Mouse (Mus musculus) megakaryocyte, embryonic 14.5 days (primary cell): ENCODE measurements around the gene Hacd2. TPM values are rescaled to one million over a fixed set of nuclear protein-coding genes. Genes with fewer than 3 reads are reported as not detected.

Source experiments
- H3K27me3 ChIP-seq: replicated peaks from 2 replicates; pipeline ENCODE3; 2012; ENCODE audit warnings: inconsistent platforms
- H3K36me3 ChIP-seq: replicated peaks from 2 replicates; pipeline ENCODE3; 2012; ENCODE audit warnings: low read length, inconsistent platforms, mixed read lengths
- H3K4me1 ChIP-seq: 2 replicates; pipeline ENCODE4 v1.6.1; 2012; ENCODE audit warnings: inconsistent platforms
- H3K4me3 ChIP-seq: replicated peaks from 2 replicates; pipeline ENCODE3; 2012; ENCODE audit warnings: moderate library complexity, mild to moderate bottlenecking, inconsistent platforms
- H3K9me3 ChIP-seq: 2 replicates; pipeline ENCODE4 v1.6.1; 2012; ENCODE audit warnings: inconsistent platforms
- FLI1 ChIP-seq: IDR thresholded peaks from 2 replicates; pipeline ENCODE4 v1.6.1; 2012; ENCODE audit warnings: low read length, inconsistent platforms, mixed read lengths
- GATA1 ChIP-seq: IDR thresholded peaks from 3 replicates; pipeline ENCODE4 v1.6.1; 2012; ENCODE audit warnings: mixed read lengths, low read length, inconsistent platforms, borderline replicate concordance
- polyA plus RNA-seq: library from polyadenylated mRNA; stranded (reverse); fragments of >175 nt; gene quantifications from 2 replicates; pipeline ENCODE4 v1.2.3, GENCODE M21; 2012; ENCODE audit warnings: low replicate concordance; ENCODE audit not compliant: insufficient read depth

The Hacd2 gene
- polyA plus RNA-seq, 1 experiment = 58.7 TPM

DNA sequence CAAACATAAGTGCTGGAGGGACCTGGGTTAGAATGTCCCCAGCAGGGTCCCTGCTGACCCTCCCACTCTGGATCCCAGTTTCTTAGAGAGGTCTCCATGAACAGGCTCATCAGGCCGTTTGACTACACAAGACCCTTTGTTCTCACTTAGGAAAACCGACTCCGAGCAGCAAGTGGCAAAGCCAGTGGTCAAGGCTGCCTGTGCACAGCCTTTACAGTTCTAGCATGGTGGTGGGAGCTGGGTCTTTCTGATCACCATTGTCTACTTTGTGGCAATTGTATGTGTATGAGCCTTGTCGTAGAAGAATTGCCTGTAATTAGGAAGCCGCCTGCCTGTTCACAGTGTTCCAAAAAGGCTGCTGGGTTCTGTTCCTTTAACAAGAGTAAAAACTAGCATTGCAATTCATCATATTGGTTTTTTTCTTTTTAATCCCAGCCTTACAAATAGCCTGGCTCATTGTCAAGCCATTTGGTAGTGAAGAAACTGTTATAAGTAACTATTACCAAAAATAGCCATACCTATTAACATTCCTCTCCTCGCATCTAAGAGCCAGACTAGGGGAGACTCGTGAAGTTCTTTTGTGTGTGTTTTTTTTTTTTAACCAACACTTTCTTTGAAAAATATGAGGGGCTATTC, 87.5 kb downstream of the Hacd2 start:
- H3K36me3 ChIP-seq = peaks cover 38% of the 10 kb centered on the region
- no peaks in the 10 kb centered on the region for H3K9me3 ChIP-seq
- peaks cover 44% of the 10 kb centered on the region for H3K4me1 ChIP-seq
- H3K27me3 ChIP-seq = no peaks in the 10 kb centered on the region
- no peak overlapping the region for H3K4me3 ChIP-seq
- TF ChIP-seq GATA1 (no peak), FLI1 (no peak)

DNA sequence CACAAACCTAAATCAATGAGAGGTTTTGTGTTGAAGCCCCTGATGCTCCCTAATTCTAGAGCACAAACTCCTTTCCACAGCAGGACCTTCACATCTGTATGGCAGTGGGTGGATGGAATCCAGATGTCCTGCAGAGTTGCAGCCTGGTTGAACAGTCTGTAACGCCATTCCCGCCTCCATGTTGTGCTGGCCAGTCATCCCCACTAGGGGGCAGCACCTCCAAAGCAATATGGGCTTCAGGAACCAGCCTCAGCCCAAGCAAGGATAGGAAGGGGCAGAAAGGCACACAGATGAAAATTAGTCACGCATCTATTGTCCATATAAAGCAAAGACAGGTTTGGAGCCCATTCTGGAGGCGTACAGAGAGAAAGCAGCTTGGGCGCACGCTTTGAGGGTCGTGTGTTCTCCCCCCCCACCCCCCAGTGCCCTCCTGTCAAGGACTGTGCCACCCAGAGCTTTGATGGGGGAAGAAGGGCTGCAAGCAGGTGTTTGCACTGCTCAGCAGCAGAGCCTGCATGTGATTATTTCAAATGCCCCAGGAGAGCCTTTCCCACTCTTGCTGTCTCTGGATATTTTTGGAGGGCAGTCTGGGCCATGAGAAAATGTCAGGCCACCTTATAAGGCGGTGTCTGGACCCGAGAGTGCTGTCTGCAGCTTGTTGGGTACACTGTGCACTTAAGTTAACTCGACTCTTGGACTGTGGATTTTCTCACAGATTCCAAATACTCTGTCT, 88.3 kb downstream of the Hacd2 start:
- Histone ChIP-seq H3K4me1 (peaks cover 42% of the 10 kb centered on the region), H3K36me3 (peaks cover 32% of the 10 kb centered on the region)
- no peak for TF ChIP-seq GATA1
- TF ChIP-seq FLI1 = no peak

DNA sequence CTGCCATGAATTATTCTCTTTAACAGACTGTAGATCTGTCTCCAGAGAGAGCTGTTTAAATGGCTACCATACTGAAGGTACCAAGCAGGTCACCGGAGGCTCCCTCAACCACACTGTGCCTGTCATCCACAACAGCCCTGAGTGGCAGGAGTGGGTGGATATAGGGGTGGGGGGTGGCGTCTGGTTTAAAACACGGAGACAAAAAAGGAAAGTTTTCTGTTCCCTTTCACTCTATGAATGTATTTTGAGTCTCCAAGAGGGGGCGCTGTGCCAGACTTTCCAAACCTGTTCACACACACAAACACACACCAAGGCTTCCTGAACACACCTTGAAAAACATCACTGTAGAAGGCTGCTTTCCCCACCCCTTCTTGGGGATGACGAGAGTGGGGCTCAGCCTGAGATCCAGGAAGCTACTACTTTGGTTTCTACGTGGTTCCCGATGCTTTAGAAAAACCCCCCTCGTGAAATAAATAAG, 89.0 kb downstream of the Hacd2 start:
- peaks cover 47% of the 10 kb centered on the region for H3K4me1 ChIP-seq
- no peaks in the 10 kb centered on the region for H3K27me3 ChIP-seq
- H3K4me3 ChIP-seq = peak overlapping the region; percentile 69
- H3K9me3 ChIP-seq = no peaks in the 10 kb centered on the region
- peaks cover 26% of the 10 kb centered on the region for H3K36me3 ChIP-seq
- TF ChIP-seq GATA1 (no peak), FLI1 (no peak)

More for the DNA sequence above, 88.3 kb downstream of the Hacd2 start:
- no peaks in the 10 kb centered on the region for H3K27me3 ChIP-seq
- H3K4me3 ChIP-seq = peak overlapping the region; percentile 72
- H3K9me3 ChIP-seq = no peaks in the 10 kb centered on the region

DNA sequence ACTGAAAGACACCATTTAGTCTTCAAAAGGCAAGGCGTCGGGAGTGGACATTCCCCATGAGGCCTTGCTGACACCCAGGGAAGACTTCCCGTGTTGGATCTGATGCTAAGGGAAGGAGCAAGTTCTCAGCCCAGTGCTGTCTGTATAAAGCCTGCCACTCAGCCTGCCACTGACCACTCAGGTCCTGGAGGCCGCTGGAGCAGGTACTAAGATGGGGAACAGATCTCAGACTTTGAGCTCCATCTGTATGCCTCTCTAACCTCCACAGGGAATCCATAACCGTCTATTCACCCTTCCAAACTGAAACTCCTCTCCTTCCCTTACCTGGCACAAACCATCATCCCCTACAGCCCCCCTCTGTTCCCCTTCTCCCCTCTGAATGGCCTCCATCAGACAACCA, 91.3 kb downstream of the Hacd2 start:
- Histone ChIP-seq H3K4me1 (peaks cover 67% of the 10 kb centered on the region), H3K27me3 (no peaks in the 10 kb centered on the region), H3K9me3 (no peaks in the 10 kb centered on the region), H3K36me3 (peaks cover 6% of the 10 kb centered on the region), H3K4me3 (no peak overlapping the region)
- TF ChIP-seq FLI1 (no peak), GATA1 (no peak)

DNA sequence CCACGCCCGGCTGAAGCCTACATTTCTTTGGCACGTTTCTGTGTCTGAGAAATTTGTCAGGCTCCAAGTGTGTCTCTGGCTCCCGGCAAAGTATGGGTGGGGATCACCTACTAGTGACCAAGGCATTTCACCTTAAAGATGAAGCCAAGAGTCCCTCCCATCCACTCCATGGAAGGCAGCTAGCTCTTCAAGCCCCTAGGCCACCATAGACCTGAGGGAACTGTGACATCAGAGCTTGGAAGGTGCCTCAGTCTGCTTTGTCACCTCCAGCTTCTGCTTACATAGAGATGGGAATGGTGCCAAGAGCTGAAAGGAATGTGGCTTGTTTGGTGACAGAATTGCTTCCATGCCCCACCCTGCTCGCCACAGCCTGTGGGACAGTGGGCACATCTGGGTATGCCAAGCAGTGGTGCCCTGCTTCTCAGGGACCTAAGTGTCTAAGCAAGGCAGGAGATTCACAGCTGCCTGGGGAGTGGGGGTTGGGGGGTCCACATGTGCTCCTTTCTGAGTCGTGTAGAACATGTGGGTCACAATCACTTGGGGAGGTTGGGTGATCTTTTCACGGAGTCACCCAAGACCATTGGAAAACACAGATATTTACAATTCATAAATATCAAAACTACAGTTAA, 94.2 kb downstream of the Hacd2 start:
- TF ChIP-seq FLI1 (no peak), GATA1 (no peak)
- H3K27me3 ChIP-seq = no peaks in the 10 kb centered on the region

DNA sequence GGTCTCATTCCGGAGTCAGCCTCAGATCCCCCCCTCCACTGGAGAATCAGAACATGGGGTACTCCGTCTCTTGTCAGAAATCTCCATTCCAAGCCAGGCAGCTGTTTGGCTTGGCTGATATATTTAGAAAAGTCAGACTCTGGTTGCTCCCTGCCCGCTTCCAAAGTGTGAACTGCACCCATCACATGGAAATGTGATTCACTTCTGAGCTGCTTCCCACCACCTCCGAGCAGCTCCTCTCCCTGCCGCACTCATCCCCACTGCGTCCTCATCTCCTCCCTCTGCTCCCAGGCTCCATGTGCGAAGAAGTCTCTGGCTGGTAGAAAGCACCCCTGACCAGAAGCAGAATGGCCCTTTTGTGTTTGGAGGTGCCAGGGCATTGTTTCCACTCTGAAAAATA, 95.2 kb downstream of the Hacd2 start:
- no peak overlapping the region for H3K4me3 ChIP-seq
- peaks cover 18% of the 10 kb centered on the region for H3K9me3 ChIP-seq
- H3K27me3 ChIP-seq = no peaks in the 10 kb centered on the region
- H3K4me1 ChIP-seq = peaks cover 66% of the 10 kb centered on the region
- TF ChIP-seq FLI1 = no peak
- TF ChIP-seq GATA1 = no peak
- H3K36me3 ChIP-seq = peaks cover 8% of the 10 kb centered on the region

More for the DNA sequence above, 94.2 kb downstream of the Hacd2 start:
- H3K4me1 ChIP-seq = peaks cover 62% of the 10 kb centered on the region
- H3K4me3 ChIP-seq = no peak overlapping the region
- peaks cover 8% of the 10 kb centered on the region for H3K36me3 ChIP-seq
- peaks cover 18% of the 10 kb centered on the region for H3K9me3 ChIP-seq

DNA sequence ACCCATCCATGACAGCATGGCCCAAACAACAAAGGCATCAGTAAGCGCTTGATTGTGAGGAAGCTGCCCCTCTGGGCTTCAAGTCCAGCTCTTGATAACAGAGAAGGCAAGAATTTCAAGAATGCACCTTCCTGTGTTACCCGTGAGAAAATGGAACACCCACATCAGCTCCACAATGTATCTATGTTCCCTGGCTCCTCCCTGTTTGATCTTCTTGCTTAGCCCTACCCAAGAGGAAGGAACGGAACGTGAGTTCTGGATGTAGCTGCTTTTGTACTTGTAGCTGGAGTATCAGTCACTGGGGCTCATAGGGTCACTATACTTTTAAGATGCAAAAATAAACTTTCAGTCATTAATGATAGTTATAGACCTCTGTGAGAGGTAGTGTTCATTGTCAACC, 98.4 kb downstream of the Hacd2 start:
- TF ChIP-seq GATA1 = no peak
- TF ChIP-seq FLI1 = no peak
- H3K9me3 ChIP-seq = peaks cover 18% of the 10 kb centered on the region
- H3K4me3 ChIP-seq = no peak overlapping the region
- H3K36me3 ChIP-seq = peaks cover 8% of the 10 kb centered on the region
- H3K27me3 ChIP-seq = no peaks in the 10 kb centered on the region
- H3K4me1 ChIP-seq = peaks cover 73% of the 10 kb centered on the region

DNA sequence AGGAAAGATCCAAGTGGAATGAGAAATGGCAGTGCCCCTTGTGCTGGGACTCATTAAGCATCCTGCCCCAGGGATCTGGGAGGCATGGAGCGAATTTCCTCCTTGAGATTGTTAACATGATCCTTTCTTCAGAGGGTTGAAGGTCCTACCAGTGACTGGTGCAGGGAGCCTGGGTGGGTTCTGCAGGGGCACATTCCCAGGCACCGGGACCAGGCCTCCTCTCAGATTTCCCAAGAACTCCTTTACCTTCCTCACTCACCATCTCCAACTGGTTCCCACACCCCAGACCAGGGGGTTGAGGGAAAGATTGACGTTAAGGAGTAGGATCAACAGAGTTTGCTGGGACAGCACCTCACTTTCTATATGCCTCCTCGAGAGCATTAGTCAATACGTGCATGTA, 105.0 kb downstream of the Hacd2 start:
- Histone ChIP-seq H3K4me1 (peaks cover 97% of the 10 kb centered on the region), H3K27me3 (no peaks in the 10 kb centered on the region), H3K4me3 (no peak overlapping the region), H3K36me3 (no peaks in the 10 kb centered on the region), H3K9me3 (no peaks in the 10 kb centered on the region)
- TF ChIP-seq GATA1 (no peak), FLI1 (no peak)

DNA sequence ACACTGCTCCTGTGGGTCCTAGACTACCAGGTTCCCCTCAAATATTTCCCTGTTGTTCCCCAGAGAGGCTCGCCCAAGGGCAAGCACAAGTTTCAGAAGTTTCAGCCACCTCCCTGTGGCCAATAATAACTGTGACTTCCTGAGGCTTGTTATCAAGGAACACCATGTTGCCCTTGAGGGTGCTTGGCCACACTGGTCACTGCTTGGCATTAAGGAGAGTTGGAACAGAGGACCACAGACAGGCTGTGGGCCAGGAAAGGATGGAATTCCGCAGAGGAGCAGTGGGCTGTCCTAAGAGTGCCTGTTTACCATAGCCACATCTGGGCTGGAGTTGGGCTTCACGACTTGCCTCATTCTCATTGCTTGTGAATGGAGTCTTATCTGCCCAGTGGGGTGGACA, 107.9 kb downstream of the Hacd2 start:
- no peaks in the 10 kb centered on the region for H3K9me3 ChIP-seq
- no peaks in the 10 kb centered on the region for H3K36me3 ChIP-seq
- TF ChIP-seq GATA1 (0 out of 3 replicates have a peak, but pooled peaks have one; percentile 22), FLI1 (peak; percentile 24; the same call in 1 of the 2 replicates)
- H3K27me3 ChIP-seq = no peaks in the 10 kb centered on the region
- peak overlapping the region; percentile 44 for H3K4me3 ChIP-seq
- peaks cover 97% of the 10 kb centered on the region for H3K4me1 ChIP-seq
